Mouse (Mus musculus) macrophage (primary cell): ENCODE measurements around the gene March8. TPM values are rescaled to one million over a fixed set of nuclear protein-coding genes. Genes with fewer than 3 reads are reported as not detected.
A peak's percentile ranks its signal among the peaks of the same experiment; 100 is the strongest.

ENCODE experiments used
- H3K27ac ChIP-seq: fragments of 350-480 bp; formaldehyde crosslinking; 2 replicates; pipeline ENCODE4 v1.9.0; 2021
- H3K36me3 ChIP-seq: fragments of 350-480 bp; formaldehyde crosslinking; 2 replicates; pipeline ENCODE4 v1.9.0; 2021; ENCODE audit errors: inconsistent target
- H3K4me3 ChIP-seq: fragments of 350-480 bp; formaldehyde crosslinking; 2 replicates; pipeline ENCODE4 v1.9.0; 2021; ENCODE audit errors: inconsistent target
- H3K79me2 ChIP-seq: fragments of 350-480 bp; formaldehyde crosslinking; 2 replicates; pipeline ENCODE4 v1.9.0; 2021; ENCODE audit errors: inconsistent target
- WGBS: methylation state at CpG from one replicate; pipeline ENCODE4 v1.1.7; 2026; ENCODE audit warnings: inconsistent platforms; ENCODE audit not compliant: missing documents; 5-methylcytosine and 5-hydroxymethylcytosine counted together
- polyA plus RNA-seq: library from polyadenylated mRNA; stranded (reverse); fragments of 250-400 nt; gene quantifications from 3 replicates; pipeline ENCODE4 v1.2.4, GENCODE M21; 2018; ENCODE audit warnings: inconsistent platforms

The March8 gene
- polyA plus RNA-seq, 1 experiment from 2014 or later = 63.6 TPM

- 98% methylated on average over 4 of the region's 4 CpGs for WGBS
- Histone ChIP-seq H3K36me3 (peaks cover 11% of the 10 kb centered on the region; the same call in 1 of the 2 replicates), H3K79me2 (no peaks in the 10 kb centered on the region), H3K4me3 (no peak overlapping the region), H3K27ac (no peak overlapping the region)
These were observed 69.4 kb downstream of the March8 start for GRCm38 (mm10) chr6:116407216-116407615.

- Histone ChIP-seq H3K36me3 (peaks cover 11% of the 10 kb centered on the region; the same call in 1 of the 2 replicates), H3K27ac (no peak overlapping the region), H3K4me3 (no peak overlapping the region), H3K79me2 (no peaks in the 10 kb centered on the region)
- 89% methylated on average over 6 of the region's 6 CpGs for WGBS
These were observed 70.3 kb downstream of the March8 start for GRCm38 (mm10) chr6:116407956-116408657.

- Histone ChIP-seq H3K27ac (no peak overlapping the region), H3K4me3 (no peak overlapping the region), H3K36me3 (peaks cover 11% of the 10 kb centered on the region; the same call in 1 of the 2 replicates), H3K79me2 (no peaks in the 10 kb centered on the region)
- WGBS = 95% methylated on average over 10 of the region's 10 CpGs
These were observed 72.6 kb downstream of the March8 start for GRCm38 (mm10) chr6:116410436-116410835.

- 90% methylated on average over 3 of the region's 3 CpGs for WGBS
- no peak overlapping the region for H3K27ac ChIP-seq
- H3K79me2 ChIP-seq = no peaks in the 10 kb centered on the region
- no peak overlapping the region for H3K4me3 ChIP-seq
- peaks cover 11% of the 10 kb centered on the region; the same call in 1 of the 2 replicates for H3K36me3 ChIP-seq
These were observed 73.9 kb downstream of the March8 start for GRCm38 (mm10) chr6:116411716-116412115.

GRCm38 (mm10) chr6:116412546-116413325, 74.9 kb downstream of the March8 start:
- Histone ChIP-seq H3K4me3 (no peak overlapping the region), H3K36me3 (peaks cover 9% of the 10 kb centered on the region; the same call in 1 of the 2 replicates), H3K79me2 (no peaks in the 10 kb centered on the region), H3K27ac (no peak overlapping the region)
- WGBS = 96% methylated on average over 14 of the region's 14 CpGs

- WGBS = 98% methylated on average over 12 of the region's 12 CpGs
- Histone ChIP-seq H3K27ac (no peak overlapping the region), H3K4me3 (no peak overlapping the region), H3K79me2 (no peaks in the 10 kb centered on the region), H3K36me3 (peaks cover 5% of the 10 kb centered on the region; the same call in 1 of the 2 replicates)
These were observed 77.4 kb downstream of the March8 start for GRCm38 (mm10) chr6:116415126-116415676.

GRCm38 (mm10) chr6:116416000-116416552, 78.3 kb downstream of the March8 start:
- Histone ChIP-seq H3K27ac (peak overlapping the region; percentile 21), H3K36me3 (no peaks in the 10 kb centered on the region), H3K79me2 (no peaks in the 10 kb centered on the region), H3K4me3 (no peak overlapping the region)
- WGBS = 77% methylated on average over 6 of the region's 6 CpGs

- Histone ChIP-seq H3K79me2 (no peaks in the 10 kb centered on the region), H3K4me3 (no peak overlapping the region), H3K36me3 (no peaks in the 10 kb centered on the region), H3K27ac (no peak overlapping the region)
- 50% methylated on average over 5 of the region's 6 CpGs for WGBS
These were observed 79.9 kb downstream of the March8 start for GRCm38 (mm10) chr6:116417518-116418315.

- H3K79me2 ChIP-seq = no peaks in the 10 kb centered on the region
- no peaks in the 10 kb centered on the region for H3K36me3 ChIP-seq
- 94% methylated on average over 1 of the region's 1 CpGs for WGBS
- H3K4me3 ChIP-seq = no peak overlapping the region
- H3K27ac ChIP-seq = no peak overlapping the region
These were observed 80.7 kb downstream of the March8 start for GRCm38 (mm10) chr6:116418487-116418886.

- Histone ChIP-seq H3K27ac (no peak overlapping the region), H3K79me2 (no peaks in the 10 kb centered on the region), H3K36me3 (no peaks in the 10 kb centered on the region), H3K4me3 (no peak overlapping the region)
- 88% methylated on average over 6 of the region's 6 CpGs for WGBS
These were observed 81.9 kb downstream of the March8 start for GRCm38 (mm10) chr6:116419699-116420098.

- 94% methylated on average over 10 of the region's 10 CpGs for WGBS
- Histone ChIP-seq H3K4me3 (no peak overlapping the region), H3K36me3 (no peaks in the 10 kb centered on the region), H3K27ac (no peak overlapping the region), H3K79me2 (no peaks in the 10 kb centered on the region)
These were observed 82.4 kb downstream of the March8 start for GRCm38 (mm10) chr6:116420271-116420670.

- Histone ChIP-seq H3K27ac (no peak overlapping the region), H3K4me3 (no peak overlapping the region), H3K79me2 (no peaks in the 10 kb centered on the region), H3K36me3 (no peaks in the 10 kb centered on the region)
- 52% methylated on average over 7 of the region's 7 CpGs for WGBS
These were observed 85.2 kb downstream of the March8 start for GRCm38 (mm10) chr6:116422991-116423390.

- Histone ChIP-seq H3K4me3 (no peak overlapping the region), H3K36me3 (no peaks in the 10 kb centered on the region), H3K79me2 (no peaks in the 10 kb centered on the region), H3K27ac (no peak overlapping the region)
- 52% methylated on average over 2 of the region's 2 CpGs for WGBS
These were observed 85.8 kb downstream of the March8 start for GRCm38 (mm10) chr6:116423664-116424063.

- Histone ChIP-seq H3K27ac (no peak overlapping the region), H3K79me2 (no peaks in the 10 kb centered on the region), H3K4me3 (no peak overlapping the region), H3K36me3 (no peaks in the 10 kb centered on the region)
- WGBS = 33% methylated on average over 3 of the region's 3 CpGs
These were observed 89.7 kb downstream of the March8 start for GRCm38 (mm10) chr6:116427552-116427951.
